Mouse (Mus musculus) hindbrain, embryonic 12.5 days (tissue): ENCODE measurements around the gene Txnrd1. TPM values are rescaled to one million over a fixed set of nuclear protein-coding genes. Genes with fewer than 3 reads are reported as not detected.

ENCODE experiments used
- ATAC-seq: fragments of 200-750 bp; cut with Nextera tagmentation; 2 replicates; pipeline ENCODE4 v1.8.0; 2017; ENCODE audit warnings: moderate TSS enrichment; ENCODE audit not compliant: low FRiP score
- H3K27ac ChIP-seq: fragments of 300-500 bp; sonication (generic); 2 replicates; pipeline ENCODE4 v1.5.1; 2016; ENCODE audit warnings: mild to moderate bottlenecking
- H3K27me3 ChIP-seq: fragments of 300-500 bp; sonication (generic); 2 replicates; pipeline ENCODE4 v1.6.1; 2016; ENCODE audit warnings: mild to moderate bottlenecking
- H3K36me3 ChIP-seq: fragments of 300-500 bp; sonication (generic); 2 replicates; pipeline ENCODE4 v1.6.1; 2016; ENCODE audit warnings: mild to moderate bottlenecking
- H3K4me1 ChIP-seq: fragments of 300-500 bp; sonication (generic); 2 replicates; pipeline ENCODE4 v1.6.1; 2016
- H3K4me2 ChIP-seq: fragments of 300-500 bp; sonication (generic); replicated peaks from 2 replicates; pipeline ENCODE4 v1.6.1; 2016; ENCODE audit warnings: mild to moderate bottlenecking
- H3K4me3 ChIP-seq: fragments of 300-500 bp; sonication (generic); 2 replicates; pipeline ENCODE4 v1.5.1; 2016; ENCODE audit warnings: mild to moderate bottlenecking
- H3K9ac ChIP-seq: fragments of 300-500 bp; sonication (generic); 2 replicates; pipeline ENCODE4 v1.6.1; 2016; ENCODE audit warnings: mild to moderate bottlenecking, moderate library complexity
- H3K9me3 ChIP-seq: fragments of 300-500 bp; sonication (generic); replicated peaks from 2 replicates; pipeline ENCODE4 v1.6.1; 2016; ENCODE audit warnings: mild to moderate bottlenecking
- WGBS: fragments of 180-500 bp; shearing (Covaris S2); methylation state at CpG from one replicate; pipeline ENCODE4 v1.1.7; 2016; 5-methylcytosine and 5-hydroxymethylcytosine counted together
- polyA plus RNA-seq: library from polyadenylated mRNA; unstranded; fragments of >200 nt; fragmentation: Nextera tagmentation; extraction: Ambion mirVana; gene quantifications from 2 replicates; pipeline ENCODE4 v1.2.1, GENCODE M21; 2016

The Txnrd1 gene
- polyA plus RNA-seq = 155 TPM in 2 replicates

GRCm38 (mm10) chr10:82833926-82834325 is at the start of gene Txnrd1:
TSS of gene Txnrd1 (plus strand) at chr10:82833951.
- H3K36me3 ChIP-seq = no peaks in the 10 kb centered on the region
- WGBS = 62% methylated on average over 9 of the region's 9 CpGs
- H3K4me1 ChIP-seq = 0 out of 2 replicates have a peak, but pooled peaks cover 2% of the 10 kb centered on the region
- ATAC-seq = no peak
- no peak within 1 kb of the TSS for H3K4me2 ChIP-seq
- no peak within 1 kb of the TSS for H3K4me3 ChIP-seq
- no peak within 1 kb of the TSS for H3K9ac ChIP-seq
- H3K27me3 ChIP-seq = no peaks in the 10 kb centered on the region
- H3K27ac ChIP-seq = no peak within 1 kb of the TSS
- no peaks in the 10 kb centered on the region for H3K9me3 ChIP-seq

GRCm38 (mm10) chr10:82789181-82789580 is 44.6 kb upstream of the Txnrd1 start:
- Histone ChIP-seq H3K36me3 (no peaks in the 10 kb centered on the region), H3K27me3 (no peaks in the 10 kb centered on the region), H3K4me2 (no peak overlapping the region), H3K4me3 (no peak overlapping the region), H3K9ac (no peak overlapping the region), H3K9me3 (0 out of 2 replicates have a peak, but pooled peaks cover 4% of the 10 kb centered on the region), H3K4me1 (no peaks in the 10 kb centered on the region), H3K27ac (no peak overlapping the region)
- no peak for ATAC-seq

GRCm38 (mm10) chr10:82790504-82790903 is 43.2 kb upstream of the Txnrd1 start:
- Histone ChIP-seq H3K27me3 (no peaks in the 10 kb centered on the region), H3K9me3 (0 out of 2 replicates have a peak, but pooled peaks cover 4% of the 10 kb centered on the region), H3K4me3 (no peak overlapping the region), H3K4me2 (no peak overlapping the region), H3K36me3 (no peaks in the 10 kb centered on the region), H3K4me1 (peaks cover 5% of the 10 kb centered on the region; the same call in 1 of the 2 replicates), H3K27ac (no peak overlapping the region), H3K9ac (no peak overlapping the region)
- WGBS = 95% methylated on average over 5 of the region's 5 CpGs
- ATAC-seq = no peak

GRCm38 (mm10) chr10:82791713-82792112 is 42.0 kb upstream of the Txnrd1 start:
- 94% methylated on average over 3 of the region's 3 CpGs for WGBS
- Histone ChIP-seq H3K9me3 (0 out of 2 replicates have a peak, but pooled peaks cover 4% of the 10 kb centered on the region), H3K27ac (no peak overlapping the region), H3K4me1 (peaks cover 9% of the 10 kb centered on the region; the same call in 1 of the 2 replicates), H3K4me3 (no peak overlapping the region), H3K27me3 (no peaks in the 10 kb centered on the region), H3K36me3 (no peaks in the 10 kb centered on the region), H3K9ac (no peak overlapping the region), H3K4me2 (no peak overlapping the region)
- no peak for ATAC-seq

GRCm38 (mm10) chr10:82792311-82792710 is 41.4 kb upstream of the Txnrd1 start:
- Histone ChIP-seq H3K27me3 (no peaks in the 10 kb centered on the region), H3K4me2 (no peak overlapping the region), H3K27ac (no peak overlapping the region), H3K9me3 (0 out of 2 replicates have a peak, but pooled peaks cover 4% of the 10 kb centered on the region), H3K36me3 (no peaks in the 10 kb centered on the region), H3K9ac (no peak overlapping the region), H3K4me3 (no peak overlapping the region), H3K4me1 (peaks cover 9% of the 10 kb centered on the region; the same call in 1 of the 2 replicates)
- 77% methylated on average over 2 of the region's 2 CpGs for WGBS
- ATAC-seq = no peak

GRCm38 (mm10) chr10:82795071-82795731 is 38.5 kb upstream of the Txnrd1 start:
- H3K27me3 ChIP-seq = no peaks in the 10 kb centered on the region
- H3K4me3 ChIP-seq = no peak overlapping the region
- peak overlapping the region; percentile 27 for H3K4me2 ChIP-seq
- no peak for ATAC-seq
- H3K9me3 ChIP-seq = 0 out of 2 replicates have a peak, but pooled peaks cover 4% of the 10 kb centered on the region
- H3K27ac ChIP-seq = no peak overlapping the region
- 48% methylated on average over 15 of the region's 15 CpGs for WGBS
- no peaks in the 10 kb centered on the region for H3K36me3 ChIP-seq
- H3K9ac ChIP-seq = no peak overlapping the region
- peaks cover 9% of the 10 kb centered on the region; the same call in 1 of the 2 replicates for H3K4me1 ChIP-seq

- 49% methylated on average over 8 of the region's 8 CpGs for WGBS
- peak overlapping the region; percentile 27 for H3K4me2 ChIP-seq
- H3K4me3 ChIP-seq = no peak overlapping the region
- no peak overlapping the region for H3K27ac ChIP-seq
- no peak overlapping the region for H3K9ac ChIP-seq
- no peaks in the 10 kb centered on the region for H3K36me3 ChIP-seq
- H3K4me1 ChIP-seq = peaks cover 9% of the 10 kb centered on the region; the same call in 1 of the 2 replicates
- H3K27me3 ChIP-seq = no peaks in the 10 kb centered on the region
- ATAC-seq = no peak
- H3K9me3 ChIP-seq = 0 out of 2 replicates have a peak, but pooled peaks cover 4% of the 10 kb centered on the region
Observed at GRCm38 (mm10) chr10:82795767-82796166, 38.0 kb upstream of the Txnrd1 start.

GRCm38 (mm10) chr10:82796471-82797118 is 37.2 kb upstream of the Txnrd1 start:
- no peaks in the 10 kb centered on the region for H3K36me3 ChIP-seq
- H3K4me3 ChIP-seq = no peak overlapping the region
- H3K9me3 ChIP-seq = 0 out of 2 replicates have a peak, but pooled peaks cover 2% of the 10 kb centered on the region
- no peak overlapping the region for H3K9ac ChIP-seq
- no peak overlapping the region for H3K27ac ChIP-seq
- H3K27me3 ChIP-seq = no peaks in the 10 kb centered on the region
- WGBS = 39% methylated on average over 12 of the region's 12 CpGs
- H3K4me2 ChIP-seq = no peak overlapping the region
- peaks cover 9% of the 10 kb centered on the region; the same call in 1 of the 2 replicates for H3K4me1 ChIP-seq
- ATAC-seq = no peak

GRCm38 (mm10) chr10:82797119-82797491 is 36.6 kb upstream of the Txnrd1 start:
- no peak for ATAC-seq
- H3K36me3 ChIP-seq = no peaks in the 10 kb centered on the region
- no peak overlapping the region for H3K27ac ChIP-seq
- H3K4me3 ChIP-seq = no peak overlapping the region
- no peak overlapping the region for H3K9ac ChIP-seq
- WGBS = 85% methylated on average over 4 of the region's 4 CpGs
- H3K4me2 ChIP-seq = no peak overlapping the region
- no peaks in the 10 kb centered on the region for H3K27me3 ChIP-seq
- H3K4me1 ChIP-seq = peaks cover 9% of the 10 kb centered on the region; the same call in 1 of the 2 replicates
- H3K9me3 ChIP-seq = no peaks in the 10 kb centered on the region

GRCm38 (mm10) chr10:82798312-82798933 is 35.3 kb upstream of the Txnrd1 start:
- no peak overlapping the region for H3K4me3 ChIP-seq
- WGBS = 66% methylated on average over 11 of the region's 11 CpGs

GRCm38 (mm10) chr10:82800094-82800493 is 33.7 kb upstream of the Txnrd1 start:
- ATAC-seq = no peak

More at GRCm38 (mm10) chr10:82798312-82798933, 35.3 kb upstream of the Txnrd1 start:
- H3K4me2 ChIP-seq = no peak overlapping the region
- ATAC-seq = no peak
- H3K27ac ChIP-seq = no peak overlapping the region
- H3K4me1 ChIP-seq = peaks cover 9% of the 10 kb centered on the region; the same call in 1 of the 2 replicates
- H3K27me3 ChIP-seq = no peaks in the 10 kb centered on the region
- H3K9ac ChIP-seq = no peak overlapping the region
- no peaks in the 10 kb centered on the region for H3K36me3 ChIP-seq
- no peaks in the 10 kb centered on the region for H3K9me3 ChIP-seq

GRCm38 (mm10) chr10:82804396-82804795 is 29.4 kb upstream of the Txnrd1 start:
- Histone ChIP-seq H3K27me3 (no peaks in the 10 kb centered on the region), H3K9me3 (no peaks in the 10 kb centered on the region), H3K9ac (no peak overlapping the region), H3K4me3 (no peak overlapping the region), H3K36me3 (no peaks in the 10 kb centered on the region), H3K27ac (no peak overlapping the region), H3K4me2 (no peak overlapping the region), H3K4me1 (peaks cover 6% of the 10 kb centered on the region; the same call in 1 of the 2 replicates)
- WGBS = 63% methylated on average over 3 of the region's 3 CpGs
- no peak for ATAC-seq

More at GRCm38 (mm10) chr10:82800094-82800493, 33.7 kb upstream of the Txnrd1 start:
- no peak overlapping the region for H3K27ac ChIP-seq
- peaks cover 8% of the 10 kb centered on the region; the same call in 1 of the 2 replicates for H3K4me1 ChIP-seq
- no peak overlapping the region for H3K4me2 ChIP-seq
- H3K4me3 ChIP-seq = no peak overlapping the region
- WGBS = 87% methylated on average over 5 of the region's 5 CpGs
- H3K27me3 ChIP-seq = no peaks in the 10 kb centered on the region
- H3K36me3 ChIP-seq = no peaks in the 10 kb centered on the region
- H3K9me3 ChIP-seq = no peaks in the 10 kb centered on the region
- no peak overlapping the region for H3K9ac ChIP-seq
